Mouse (Mus musculus) left cerebral cortex, adult 8-10 months (tissue): ENCODE measurements around the gene Gm20441. TPM values are rescaled to one million over a fixed set of nuclear protein-coding genes. Genes with fewer than 3 reads are reported as not detected.
A peak's percentile ranks its signal among the peaks of the same experiment; 100 is the strongest.

Experiments used
- DNase-seq, 2 experiments: peaks; one replicate each; pipeline ENCODE4 v3.0.0; 2022; ENCODE audit warnings: low spot score in 2 of 2
- total RNA-seq, 4 experiments: library from RNA; stranded (reverse); gene quantifications; 2 replicates each; pipeline ENCODE4 v1.2.4; 2022

Gene Gm20441
- total RNA-seq, result not detected

DNA sequence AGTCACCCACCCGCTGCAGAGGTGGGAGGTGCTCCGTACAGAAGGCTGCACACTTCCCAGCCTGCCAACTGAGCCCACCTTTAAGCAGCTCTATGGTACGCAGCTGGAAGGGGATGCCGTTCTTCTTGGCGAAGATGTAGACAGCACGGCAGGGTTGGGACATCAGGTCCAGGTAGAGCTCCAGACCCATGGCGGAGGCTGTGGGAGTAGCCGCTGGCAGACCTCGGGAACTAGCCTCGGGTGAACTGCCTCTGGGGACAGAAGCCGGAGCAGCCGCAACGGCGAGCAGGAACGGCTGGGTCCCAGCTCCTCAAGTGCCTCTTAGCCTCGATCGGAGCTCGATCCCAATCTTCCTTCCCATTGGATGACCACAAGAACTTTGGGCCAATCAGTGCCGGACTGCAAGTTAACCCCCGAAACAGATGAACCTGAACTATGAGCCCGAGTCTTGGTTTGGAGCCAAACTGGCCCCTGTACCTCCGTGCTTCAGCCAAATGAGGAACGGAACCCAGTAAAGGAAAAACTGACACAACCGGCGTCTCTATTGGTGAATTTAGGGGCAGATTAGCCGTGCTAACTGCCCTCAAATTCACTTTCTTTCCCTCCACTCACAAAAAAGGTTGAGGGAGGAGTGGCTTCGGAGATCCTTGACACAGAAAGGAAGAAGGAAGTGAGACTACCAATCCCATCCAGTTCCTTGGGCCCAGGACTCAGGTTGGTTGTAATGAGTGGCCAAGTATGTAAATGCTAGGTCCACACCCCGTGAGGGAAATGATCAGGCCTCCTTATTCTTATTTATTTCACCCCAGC is at the start of gene Gm20441, which contains the start of gene Gstt3:
Gene Gm20441, minus strand, starts transcription at position 186 of the 810 bp plus-strand sequence.
Gene Gstt3, minus strand, starts transcription at position 646 of the 810 bp plus-strand sequence.
- no peak for DNase-seq

DNA sequence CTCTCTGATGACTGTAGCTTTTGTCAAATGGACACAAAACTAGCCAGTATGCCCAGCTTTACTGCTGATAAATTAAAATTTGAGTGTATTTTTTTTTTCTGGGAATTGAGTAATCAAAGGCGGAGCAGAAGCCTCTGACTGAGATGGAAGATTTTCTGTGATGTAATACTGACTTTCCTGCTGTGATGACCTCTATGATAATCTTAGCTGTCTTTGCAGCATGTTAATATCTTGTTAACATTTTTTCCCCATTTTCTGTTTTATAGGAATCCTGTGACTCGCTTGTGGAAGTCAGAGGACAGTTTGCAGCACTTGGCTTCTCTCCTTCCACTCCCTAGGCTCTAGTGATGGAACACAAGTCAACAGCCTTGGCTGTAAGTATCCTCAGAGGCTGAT is 49.5 kb upstream of the Gm20441 start:
- no peak for DNase-seq

DNA sequence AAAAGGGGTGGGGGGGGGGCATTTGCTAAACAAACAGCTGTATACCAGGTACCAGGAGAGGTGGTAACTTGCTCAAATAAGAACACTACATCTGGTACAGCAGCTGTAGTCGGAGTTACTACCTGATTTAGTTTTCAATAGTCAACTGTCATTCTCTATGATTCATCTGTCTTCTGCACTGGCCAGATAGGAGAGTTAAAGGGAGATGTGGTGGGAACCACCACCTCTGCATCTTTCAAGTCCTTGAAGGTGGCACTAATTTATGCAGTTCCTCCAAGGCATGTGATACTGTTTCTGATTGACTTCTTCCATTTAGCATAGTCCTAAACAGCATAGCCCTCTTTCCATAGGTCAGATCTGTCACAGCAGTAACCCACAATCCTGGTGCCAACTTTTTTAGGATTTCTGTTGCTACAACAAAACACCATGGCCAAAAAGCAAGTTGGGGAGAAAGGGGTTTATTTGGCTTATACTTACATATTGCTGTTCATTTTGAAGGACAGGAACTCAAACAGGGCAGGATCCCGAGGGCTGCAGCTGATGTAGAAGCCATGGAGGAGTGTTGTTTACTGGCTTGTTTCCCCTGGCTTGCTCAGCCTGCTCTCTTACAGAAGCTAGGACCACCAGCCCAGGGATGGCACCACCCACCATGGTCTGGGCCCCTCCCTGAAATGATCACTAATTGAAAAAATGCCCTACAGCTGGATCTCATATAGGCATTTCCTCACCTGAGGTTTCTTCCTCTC is 48.9 kb upstream of the Gm20441 start:
- no peak for DNase-seq

DNA sequence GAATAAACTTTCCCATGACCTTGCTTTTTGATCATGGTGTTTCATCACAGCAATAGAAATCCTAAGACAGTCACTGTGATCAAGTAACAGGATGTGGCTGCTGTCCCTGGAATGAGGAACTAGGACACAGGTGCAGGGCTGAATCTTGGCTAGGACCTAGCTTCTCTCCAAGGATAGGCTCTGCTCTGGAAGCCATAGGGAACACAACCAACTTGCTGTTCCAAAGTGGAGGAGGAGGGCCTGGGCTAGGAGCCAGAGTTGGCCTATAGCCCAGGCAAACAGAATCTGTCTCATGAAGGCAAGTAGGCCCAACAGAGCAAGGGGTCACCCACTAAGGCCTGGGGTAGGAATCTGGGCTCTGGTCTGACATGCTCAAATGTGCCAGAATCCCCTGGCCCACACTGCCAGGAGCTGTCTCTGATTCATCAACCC is 47.8 kb upstream of the Gm20441 start:
- peak in 1 of 2 experiments; percentile 51 for DNase-seq

DNA sequence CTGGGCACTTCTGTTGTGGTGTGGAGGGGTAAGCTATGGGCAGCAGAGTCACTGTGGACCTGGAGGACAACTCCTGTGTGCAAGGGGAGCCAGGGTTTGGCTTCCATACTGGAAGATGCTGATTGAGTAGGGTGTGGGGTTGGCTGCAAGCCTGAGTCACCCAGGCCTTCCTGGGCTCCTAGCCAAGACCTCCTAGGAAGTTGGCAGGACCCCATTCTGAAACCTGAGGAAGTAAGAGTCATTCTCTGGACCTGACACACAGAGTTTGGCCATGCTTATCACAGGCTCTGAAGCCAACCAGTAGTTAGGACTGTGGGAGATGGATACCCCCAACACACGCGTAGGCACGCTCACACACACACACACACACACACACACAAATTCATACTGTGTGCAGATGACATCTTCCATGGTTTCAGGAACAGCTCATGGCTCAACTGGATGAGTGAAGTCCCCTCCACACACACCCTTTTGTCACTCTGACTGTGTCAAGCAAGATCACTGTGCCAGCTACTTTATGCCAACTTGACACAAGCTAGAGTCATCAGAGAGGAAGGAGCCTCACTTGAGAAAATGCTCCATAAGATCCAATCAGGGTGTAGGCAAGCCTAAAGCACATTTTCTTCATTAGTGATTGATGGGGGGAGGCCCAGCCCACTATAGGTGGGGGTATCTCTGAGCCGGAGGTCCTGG is 47.1 kb upstream of the Gm20441 start:
- no peak for DNase-seq

DNA sequence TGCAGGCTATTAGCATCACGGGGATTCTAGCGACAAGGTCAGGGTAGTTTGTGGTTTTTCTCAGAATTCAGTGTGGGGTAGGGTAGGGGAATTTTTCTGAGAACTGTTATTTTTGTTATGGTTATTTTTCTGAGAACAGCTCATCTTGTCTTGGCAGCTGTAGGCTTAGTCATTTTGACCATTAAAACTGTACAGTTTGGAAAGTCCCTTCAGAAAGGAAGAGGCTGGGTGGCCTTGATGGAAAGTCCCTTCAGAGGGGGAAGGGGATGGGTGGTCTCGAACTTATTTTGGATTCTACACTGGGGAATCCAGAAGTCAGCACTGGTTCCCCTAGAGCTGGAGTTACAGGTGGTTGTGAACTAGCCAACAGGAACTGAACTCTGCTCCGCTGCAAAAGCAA is 43.8 kb upstream of the Gm20441 start:
- DNase-seq, result no peak

DNA sequence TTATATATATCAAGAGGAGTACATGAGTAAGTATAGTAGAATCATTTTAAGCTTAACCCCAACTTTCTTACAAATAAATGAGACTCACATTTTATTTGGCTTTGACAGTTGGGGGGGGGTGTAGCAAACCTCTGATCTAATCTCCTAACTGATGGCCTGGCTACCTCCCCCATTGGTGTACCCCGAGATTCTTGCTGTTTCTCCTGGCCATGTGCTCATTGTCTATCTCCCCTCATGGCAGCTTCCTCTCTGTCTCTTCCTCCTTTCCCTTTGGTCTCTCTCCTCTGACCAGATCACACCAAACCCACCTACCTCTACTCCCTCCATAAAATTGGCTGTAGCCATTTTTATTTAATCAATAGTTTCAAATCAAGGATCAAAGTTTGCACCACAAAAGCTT is 43.0 kb upstream of the Gm20441 start:
- no peak for DNase-seq

DNA sequence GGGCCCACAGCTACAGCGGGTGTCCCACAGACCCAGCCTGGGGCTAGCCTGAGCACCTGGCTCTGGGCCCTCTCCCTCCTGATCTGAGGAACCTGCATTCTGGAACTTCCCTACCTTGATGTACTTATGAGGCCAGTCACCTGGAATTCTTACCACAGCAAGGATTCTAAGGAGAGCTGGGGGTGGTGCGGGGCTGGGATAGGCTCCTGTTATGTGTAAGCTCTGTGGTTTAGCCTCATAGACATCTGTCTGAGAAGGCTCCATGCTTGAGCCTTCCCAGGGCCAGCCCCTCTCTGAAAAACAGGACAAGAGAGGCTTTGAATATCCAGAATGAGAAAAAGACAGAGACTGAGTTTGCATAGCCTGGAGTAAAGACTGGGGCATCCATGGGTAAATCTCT is 41.7 kb upstream of the Gm20441 start, which contains the start of gene Gstt4:
Gene Gstt4, minus strand, starts transcription at position 101 of the 400 bp plus-strand sequence.
- DNase-seq, result no peak

DNA sequence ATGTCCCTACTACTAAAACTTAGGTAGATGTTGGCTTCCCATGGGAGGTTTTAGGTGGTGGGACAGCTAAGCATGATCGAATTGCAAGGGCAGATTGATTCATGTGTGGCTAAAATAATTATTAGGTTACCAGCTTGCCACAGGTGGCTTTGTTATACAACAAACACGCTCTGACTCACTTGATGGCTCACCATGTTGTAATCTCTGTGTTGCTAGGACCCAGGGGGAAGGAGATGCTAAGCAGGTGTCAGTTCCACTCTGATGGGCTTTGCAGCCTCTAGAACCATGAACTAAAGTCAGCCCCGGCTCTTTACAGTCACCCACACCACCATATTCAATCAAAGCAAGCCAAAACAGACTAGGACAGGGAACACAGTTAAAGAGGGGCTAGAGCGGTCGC is 39.1 kb upstream of the Gm20441 start:
- no peak for DNase-seq

DNA sequence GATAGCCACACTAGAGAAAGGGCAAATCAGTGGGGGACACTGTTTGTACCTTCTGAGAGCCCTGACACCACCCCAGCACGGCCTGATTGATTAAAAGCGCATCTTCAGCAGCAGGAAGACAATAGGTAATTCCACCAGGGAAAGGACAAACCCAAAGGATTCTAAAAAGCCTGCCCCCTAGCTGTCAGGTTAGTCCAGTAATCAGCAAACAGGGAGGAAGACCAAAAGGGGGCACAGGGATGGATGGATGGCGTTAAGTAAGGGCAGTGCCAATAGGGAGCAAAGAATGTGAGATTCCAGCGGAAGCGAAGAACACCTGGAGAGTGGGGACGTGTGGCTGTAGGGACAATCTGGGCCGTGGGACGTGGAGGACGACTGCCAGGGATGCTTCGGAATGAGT is 37.9 kb upstream of the Gm20441 start:
- no peak for DNase-seq

DNA sequence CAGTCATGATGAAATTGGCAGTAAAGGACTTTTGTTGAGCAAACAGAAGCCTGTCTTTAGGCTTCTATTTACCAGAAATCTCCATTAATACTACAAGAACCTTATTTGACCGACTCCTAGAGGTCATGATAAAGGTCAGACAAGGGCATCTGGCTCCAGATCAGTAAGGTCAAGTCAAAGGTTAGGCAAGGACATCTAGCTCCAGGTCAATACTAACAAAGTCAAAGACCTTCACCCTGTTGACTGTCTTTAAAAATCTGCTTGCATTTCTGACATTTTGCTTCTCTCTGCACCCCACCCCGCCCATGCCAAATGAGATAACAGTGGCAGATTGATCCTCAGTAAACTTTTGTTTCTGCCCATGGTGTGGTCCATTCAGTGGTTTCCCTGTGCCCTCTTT is 23.5 kb upstream of the Gm20441 start:
- DNase-seq, result no peak

DNA sequence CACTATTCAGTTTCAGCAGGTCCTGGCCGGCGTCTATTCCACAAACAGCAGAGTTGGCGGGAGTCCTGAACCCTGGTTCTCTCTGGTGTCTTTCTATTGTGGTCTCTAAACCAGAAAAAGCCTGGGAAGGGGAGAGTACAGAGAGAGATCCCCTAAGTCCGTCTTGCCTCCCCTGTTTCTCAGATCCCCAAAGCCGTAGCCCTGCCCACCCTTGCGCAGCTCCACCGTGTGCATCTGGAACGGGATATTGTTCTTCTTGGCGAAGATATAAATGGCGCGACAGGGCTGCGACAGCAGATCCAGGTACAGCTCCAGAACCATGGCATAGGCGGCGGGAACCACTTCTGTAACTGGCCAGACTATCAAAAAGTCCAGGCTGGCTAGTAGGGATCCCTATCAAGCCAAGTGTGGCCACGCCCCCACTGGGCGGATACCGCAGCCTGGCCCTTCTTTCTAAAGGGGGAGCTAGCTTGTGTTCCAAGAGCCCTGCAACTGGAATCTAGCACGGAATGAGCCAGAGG is 17.5 kb upstream of the Gm20441 start, which contains the start of gene Gstt1:
Gene Gstt1, minus strand, starts transcription at position 409 of the 521 bp plus-strand sequence.
- peak; percentile 30 to 31 for DNase-seq

DNA sequence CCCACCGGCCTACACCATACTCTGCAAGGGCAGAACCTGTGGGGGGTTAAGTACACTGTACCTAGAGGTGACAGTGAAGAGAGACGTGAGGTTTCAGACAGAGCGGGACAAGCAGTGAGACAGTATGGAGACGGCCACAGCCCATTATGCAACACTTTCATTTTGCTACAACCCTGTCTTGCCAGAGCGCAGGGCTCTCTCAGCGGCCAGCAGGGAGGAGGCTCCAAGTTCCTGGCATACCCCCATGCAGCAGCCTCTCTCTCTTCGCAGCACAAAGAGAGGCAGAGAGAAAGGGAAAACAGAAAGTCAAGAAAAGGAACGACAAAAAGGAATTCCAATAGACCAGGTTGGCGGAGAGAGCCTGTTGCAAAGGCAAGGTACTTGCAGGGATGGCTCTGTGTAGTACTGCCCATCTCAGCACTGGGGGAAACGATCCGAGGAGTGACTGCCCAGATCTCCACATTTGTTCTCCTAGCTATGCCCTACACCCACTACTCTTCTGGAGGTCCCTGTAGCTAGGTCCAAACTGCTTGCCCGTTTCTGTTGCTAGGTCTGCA is 16.9 kb upstream of the Gm20441 start:
- peak; percentile 39 to 44 for DNase-seq

DNA sequence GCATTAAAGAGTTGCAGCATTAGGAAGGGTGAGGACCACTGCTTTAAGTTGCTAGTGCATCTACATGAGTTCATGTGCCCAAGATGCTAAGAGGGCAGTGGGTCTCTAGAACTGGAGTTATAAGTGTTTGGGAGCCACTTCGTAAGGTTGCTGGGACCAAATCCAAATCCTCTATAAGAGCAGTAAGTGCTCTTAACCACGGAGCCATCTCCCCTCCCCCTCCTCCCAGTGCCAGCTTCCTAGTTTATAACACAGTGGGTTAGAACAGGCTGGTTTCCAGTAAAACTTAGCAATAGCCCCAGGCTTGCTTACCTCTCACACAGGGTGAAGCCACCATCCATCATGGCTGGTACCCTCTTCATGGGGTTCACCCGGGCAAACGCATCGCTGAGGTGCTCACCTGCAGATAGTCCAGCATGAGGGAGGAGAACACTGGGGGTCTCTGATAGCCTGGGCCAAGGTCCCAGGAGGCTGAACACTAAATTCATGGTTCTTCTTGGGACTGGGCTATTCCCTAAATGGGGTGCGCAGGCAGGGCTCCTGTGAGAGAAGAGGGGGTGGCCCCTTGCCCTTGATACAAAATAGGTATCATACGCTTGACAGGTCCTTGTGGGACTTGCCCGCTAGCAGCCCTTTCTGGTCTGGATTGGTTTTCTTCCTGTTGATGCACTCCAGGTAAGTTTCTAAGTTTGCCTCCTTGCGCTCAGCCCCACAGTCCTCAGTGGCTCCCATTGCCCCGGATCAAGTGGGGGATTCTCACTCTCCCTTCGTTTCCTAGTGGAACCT is 16.2 kb upstream of the Gm20441 start:
- no peak for DNase-seq

DNA sequence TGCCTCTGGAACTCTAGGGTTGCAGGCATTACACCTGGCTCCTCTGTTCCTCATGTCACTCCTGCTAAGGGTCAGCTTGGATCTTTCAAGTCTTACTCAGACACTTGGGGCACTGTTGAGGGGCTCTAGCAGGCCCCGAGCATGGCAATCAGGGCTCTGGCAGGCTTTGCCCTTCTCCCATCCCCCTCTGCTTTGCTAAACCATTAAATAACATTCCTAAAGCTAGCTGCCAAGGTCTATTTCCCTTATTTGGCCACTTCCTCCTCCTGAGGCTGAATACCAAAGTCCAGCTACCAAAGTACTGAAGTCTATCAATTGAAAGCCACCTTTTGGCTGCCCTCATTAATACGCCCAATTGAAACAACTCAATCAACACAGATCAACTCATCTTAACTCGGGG is 14.1 kb upstream of the Gm20441 start:
- DNase-seq, result no peak

DNA sequence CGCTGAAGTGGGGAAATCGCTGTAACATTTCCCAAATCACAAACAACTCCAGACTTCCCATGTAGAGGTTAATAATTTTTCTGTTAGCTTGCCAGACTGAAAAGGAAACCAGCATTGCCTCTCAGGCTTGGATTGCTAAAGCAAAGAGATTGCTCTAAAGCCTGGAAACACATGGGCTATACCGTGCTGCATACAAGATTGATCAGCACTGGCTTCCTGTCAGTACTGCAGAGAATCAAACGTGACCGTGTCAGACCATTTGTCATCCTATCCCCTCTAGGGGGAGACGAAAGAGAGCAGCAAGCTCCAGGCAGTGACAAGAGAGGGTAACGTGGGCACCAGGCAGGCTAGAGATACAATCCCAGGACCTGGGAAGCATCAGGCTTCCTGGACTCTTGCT is 10.0 kb upstream of the Gm20441 start:
- no peak for DNase-seq

DNA sequence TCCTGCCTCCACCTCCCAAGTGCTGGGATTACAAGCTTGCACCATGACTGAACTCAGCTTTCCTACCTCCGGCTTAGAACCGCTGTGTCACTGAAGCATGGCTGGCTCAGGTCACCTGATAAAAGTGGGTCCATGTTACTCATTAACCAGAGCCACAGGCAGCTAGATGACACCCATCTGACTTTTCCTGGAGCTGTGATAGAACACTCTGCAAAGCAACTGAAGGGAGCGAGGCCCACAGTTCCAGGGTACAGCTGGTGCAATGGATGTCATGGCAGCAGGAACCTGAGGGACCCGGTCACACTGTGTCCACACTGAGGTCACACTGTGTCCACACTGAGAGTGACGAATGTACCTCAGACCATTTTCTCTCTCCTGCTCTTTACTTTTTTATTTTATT is 9.1 kb upstream of the Gm20441 start:
- no peak for DNase-seq

DNA sequence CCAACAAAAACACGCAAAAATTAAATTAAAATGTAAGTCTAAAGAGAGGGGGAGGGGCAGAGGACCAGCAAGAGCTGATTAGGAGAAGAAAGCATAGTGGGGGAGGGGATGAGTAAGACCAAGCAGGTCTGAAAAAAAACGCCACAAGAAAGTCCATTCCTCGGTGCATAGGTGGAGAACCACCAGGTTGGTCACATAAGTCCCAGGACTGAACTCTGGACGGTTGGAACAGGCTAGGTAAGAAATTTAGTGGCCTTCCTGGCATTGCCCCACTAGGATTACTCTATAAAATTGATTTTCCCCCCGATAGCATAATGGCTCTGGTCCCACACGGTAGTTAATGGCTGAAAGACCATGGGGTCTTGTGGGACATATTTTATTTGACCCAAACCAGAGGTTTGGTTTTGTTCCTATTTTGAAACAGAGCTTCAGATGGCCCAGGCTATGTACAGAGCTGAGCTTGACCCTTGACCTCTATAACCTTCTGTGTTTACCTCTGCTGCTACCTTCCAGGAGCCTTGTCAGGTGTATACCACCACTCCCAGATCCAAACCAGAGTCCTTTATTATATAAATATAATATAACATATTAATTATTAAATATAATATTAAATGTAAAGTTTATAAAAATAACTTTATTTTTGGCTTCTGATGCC is 8.5 kb upstream of the Gm20441 start:
- DNase-seq, result no peak

DNA sequence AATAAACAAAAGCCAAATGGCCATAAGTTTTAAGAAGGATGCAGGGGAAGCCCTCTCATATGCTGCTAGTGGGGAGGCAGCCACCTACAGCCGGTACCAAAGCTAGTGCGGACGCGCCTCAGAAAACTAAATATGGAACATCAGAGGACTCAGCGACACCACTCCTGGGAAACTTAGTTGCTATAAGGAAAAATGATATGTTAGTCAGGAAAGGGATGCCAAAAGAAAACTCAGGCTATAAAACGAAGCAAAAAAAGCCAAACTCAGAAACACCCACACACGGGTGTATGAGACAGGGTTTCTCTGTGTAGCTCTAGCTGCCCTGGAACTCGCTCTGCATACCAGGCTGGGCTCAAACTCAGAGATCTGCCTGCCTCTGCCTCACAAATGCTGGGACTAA is 7.5 kb upstream of the Gm20441 start:
- peak in 1 of 2 experiments; percentile 30 for DNase-seq

DNA sequence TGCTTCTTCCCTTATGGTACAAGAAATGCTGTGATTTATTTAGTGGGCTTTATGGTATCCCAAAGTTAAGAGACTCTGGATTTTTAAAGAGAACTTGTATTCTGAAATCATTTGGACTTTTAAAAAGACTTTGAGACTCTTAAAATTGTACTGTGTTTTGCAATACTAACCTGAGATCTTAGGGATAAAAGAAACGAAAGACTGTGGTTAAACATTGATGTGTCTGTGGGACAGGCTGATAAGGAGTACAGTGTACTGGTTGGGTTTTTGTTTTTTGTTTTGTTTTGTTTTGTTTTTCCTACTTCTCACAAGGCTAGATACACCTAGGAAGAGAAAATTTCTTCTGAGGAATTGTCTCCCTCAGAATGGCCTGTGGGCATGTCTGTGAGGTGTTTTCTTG is 4.7 kb upstream of the Gm20441 start:
- DNase-seq, result no peak
